Mouse (Mus musculus) stomach, postnatal 0 days (tissue): ENCODE measurements at regions not wholly inside any gene's neighbourhood (a gene's known extent, or its start where the extent isn't known, plus 50 kb on each side); places are given as distances from the start of the nearest gene placed in this dataset.

Source experiments
- ATAC-seq: fragments of 200-750 bp; cut with Nextera tagmentation; 2 replicates; pipeline ENCODE4 v1.8.0; 2017; ENCODE audit not compliant: low FRiP score, low TSS enrichment
- DNase-seq: peaks from one replicate; pipeline ENCODE4 v3.0.0-alpha.2; 2016; ENCODE audit warnings: low spot score
- H3K27ac ChIP-seq: fragments of 300-500 bp; sonication (generic); replicated peaks from 2 replicates; pipeline ENCODE4 v1.5.1; 2014; ENCODE audit warnings: mild to moderate bottlenecking, control low read depth
- H3K27me3 ChIP-seq: fragments of 300-500 bp; sonication (generic); 2 replicates; pipeline ENCODE4 v1.6.1; 2014; ENCODE audit warnings: low read length; ENCODE audit not compliant: control insufficient read depth, insufficient read depth
- H3K36me3 ChIP-seq: fragments of 300-500 bp; sonication (generic); 2 replicates; pipeline ENCODE4 v1.6.1; 2014; ENCODE audit warnings: low read length, mixed read lengths; ENCODE audit not compliant: control insufficient read depth, insufficient read depth
- H3K4me1 ChIP-seq: fragments of 300-500 bp; sonication (generic); replicated peaks from 2 replicates; pipeline ENCODE4 v1.6.1; 2014; ENCODE audit warnings: antibody characterized with exemption; ENCODE audit not compliant: control insufficient read depth, insufficient read depth
- H3K4me2 ChIP-seq: fragments of 300-500 bp; sonication (generic); replicated peaks from 2 replicates; pipeline ENCODE4 v1.6.1; 2014; ENCODE audit warnings: low read depth, mild to moderate bottlenecking, control low read depth, moderate library complexity
- H3K4me3 ChIP-seq: fragments of 300-500 bp; sonication (generic); 2 replicates; pipeline ENCODE4 v1.5.1; 2014; ENCODE audit warnings: low read depth, low read length, control low read depth
- H3K9ac ChIP-seq: fragments of 300-500 bp; sonication (generic); 2 replicates; pipeline ENCODE4 v1.6.1; 2014; ENCODE audit warnings: mild to moderate bottlenecking, low read length, control low read depth, mixed read lengths
- H3K9me3 ChIP-seq: fragments of 300-500 bp; sonication (generic); 2 replicates; pipeline ENCODE4 v1.6.1; 2016; ENCODE audit warnings: low read length; ENCODE audit not compliant: control insufficient read depth
- CTCF ChIP-seq: IDR thresholded peaks from 2 replicates; pipeline ENCODE4 v1.5.1; 2016; ENCODE audit warnings: antibody characterized with exemption, low read depth, mild to moderate bottlenecking, moderate library complexity
- EP300 ChIP-seq: optimal IDR thresholded peaks from 2 replicates; pipeline ENCODE3; 2016; ENCODE audit warnings: antibody characterized with exemption
- WGBS: fragments of 180-500 bp; shearing (Covaris S2); extraction: QIAGEN DNeasy Blood & Tissue Kit; methylation state at CpG from one replicate; pipeline ENCODE4 v1.1.7; 2014; 5-methylcytosine and 5-hydroxymethylcytosine counted together

DNA sequence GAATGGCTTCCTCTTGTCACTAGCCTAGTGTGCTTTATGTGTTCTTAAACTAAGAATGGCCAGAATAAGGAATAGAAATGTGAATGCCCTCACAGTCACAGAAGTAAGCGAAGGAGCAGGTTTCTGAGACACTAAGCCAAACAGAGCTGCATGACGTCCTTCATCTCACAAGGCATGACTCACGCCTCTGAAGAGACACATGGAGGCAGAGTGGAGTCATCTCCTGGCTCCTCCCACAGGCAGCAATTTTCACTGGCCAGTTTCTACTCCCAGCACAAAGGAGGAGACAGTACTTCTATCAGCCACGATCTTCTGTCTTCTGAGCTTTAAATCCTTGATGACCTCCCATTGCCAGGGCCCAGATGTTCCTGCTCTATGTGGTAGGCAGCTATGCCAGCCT lies 291.3 kb upstream of the Rnf32 start:
- H3K4me1 ChIP-seq = no peaks in the 10 kb centered on the region
- H3K4me3 ChIP-seq = no peak overlapping the region
- H3K9ac ChIP-seq = no peak overlapping the region
- WGBS = 32% methylated on average over 4 of the region's 4 CpGs
- ATAC-seq = peak; percentile 63; the same call in 1 of the 2 replicates
- H3K9me3 ChIP-seq = no peaks in the 10 kb centered on the region
- TF ChIP-seq CTCF (no peak), EP300 (no peak)
- no peak overlapping the region for H3K27ac ChIP-seq
- H3K27me3 ChIP-seq = no peaks in the 10 kb centered on the region
- no peaks in the 10 kb centered on the region for H3K36me3 ChIP-seq
- DNase-seq = no peak
- no peak overlapping the region for H3K4me2 ChIP-seq

- no peaks in the 10 kb centered on the region for H3K9me3 ChIP-seq
- H3K4me3 ChIP-seq = no peak overlapping the region
- ATAC-seq = no peak
- H3K36me3 ChIP-seq = no peaks in the 10 kb centered on the region
- DNase-seq = no peak
- H3K9ac ChIP-seq = no peak overlapping the region
- H3K27me3 ChIP-seq = no peaks in the 10 kb centered on the region
- H3K4me1 ChIP-seq = no peaks in the 10 kb centered on the region
- no peak overlapping the region for H3K27ac ChIP-seq
- TF ChIP-seq EP300 (no peak), CTCF (no peak)
- 38% methylated on average over 3 of the region's 3 CpGs for WGBS
- H3K4me2 ChIP-seq = no peak overlapping the region
Observed at GRCm38 (mm10) chr5:28903805-28904320, 291.9 kb upstream of the Rnf32 start.

- Histone ChIP-seq H3K9me3 (no peaks in the 10 kb centered on the region), H3K9ac (no peak overlapping the region), H3K36me3 (no peaks in the 10 kb centered on the region), H3K4me2 (no peak overlapping the region), H3K4me1 (no peaks in the 10 kb centered on the region), H3K27ac (no peak overlapping the region), H3K27me3 (no peaks in the 10 kb centered on the region), H3K4me3 (no peak overlapping the region)
- DNase-seq (no peak), ATAC-seq (no peak)
- TF ChIP-seq CTCF (no peak), EP300 (no peak)
- 46% methylated on average over 10 of the region's 10 CpGs for WGBS
Observed at GRCm38 (mm10) chr5:28892703-28893249, 303.0 kb upstream of the Rnf32 start.

DNA sequence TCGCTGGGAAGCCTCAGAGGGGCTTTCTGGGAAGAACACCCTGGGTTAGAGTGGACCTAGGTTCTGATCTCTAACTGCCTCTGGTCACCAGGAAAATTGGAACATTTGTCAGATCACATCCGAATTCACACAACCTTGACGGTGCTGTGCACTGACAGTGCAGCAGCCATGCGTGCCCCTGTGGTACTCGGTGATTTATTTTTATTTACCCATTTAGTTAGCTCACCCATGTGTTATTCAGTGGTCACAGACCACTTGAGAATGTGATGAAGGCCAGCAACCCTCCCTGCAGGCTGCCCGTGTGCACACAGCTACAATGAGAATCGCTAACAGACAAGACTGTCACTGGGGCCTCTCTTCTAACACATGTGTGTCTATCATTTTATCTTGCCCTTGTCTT lies 303.8 kb upstream of the Rnf32 start:
- no peaks in the 10 kb centered on the region for H3K36me3 ChIP-seq
- H3K27ac ChIP-seq = no peak overlapping the region
- H3K4me2 ChIP-seq = no peak overlapping the region
- 76% methylated on average over 7 of the region's 7 CpGs for WGBS
- no peaks in the 10 kb centered on the region for H3K27me3 ChIP-seq
- DNase-seq = no peak
- H3K9me3 ChIP-seq = no peaks in the 10 kb centered on the region
- H3K9ac ChIP-seq = no peak overlapping the region
- TF ChIP-seq CTCF (no peak), EP300 (no peak)
- ATAC-seq = no peak
- H3K4me3 ChIP-seq = no peak overlapping the region
- no peaks in the 10 kb centered on the region for H3K4me1 ChIP-seq

DNA sequence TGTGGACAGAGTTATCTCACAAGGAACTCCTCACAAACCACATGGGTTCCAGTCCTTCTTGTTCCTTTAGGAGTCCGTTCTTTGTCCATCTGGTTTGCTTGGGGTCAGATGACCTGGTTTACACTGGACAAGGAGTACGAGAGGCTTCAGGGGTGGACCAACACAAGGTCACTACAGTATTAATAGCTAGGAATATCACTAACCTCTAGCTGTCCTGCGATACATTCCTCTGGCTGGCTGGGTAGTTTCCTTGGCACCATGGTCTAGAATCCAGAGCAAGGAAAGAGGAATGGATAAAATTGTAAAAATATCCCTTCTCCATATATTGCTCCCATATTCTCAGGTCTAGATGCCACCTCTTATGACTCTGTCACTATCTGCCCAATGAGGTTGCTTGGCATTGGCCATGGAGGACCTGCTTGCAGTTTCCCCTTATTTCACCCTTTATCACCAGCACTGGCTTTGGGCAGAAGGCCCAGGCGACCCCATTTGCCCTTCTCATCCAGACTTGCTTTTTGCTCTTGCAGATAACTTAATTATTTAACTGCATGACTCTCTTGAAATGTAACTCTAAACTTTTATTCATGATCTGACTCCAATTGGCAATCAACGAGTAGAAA lies 310.9 kb upstream of the Rnf32 start:
- Histone ChIP-seq H3K36me3 (no peaks in the 10 kb centered on the region), H3K27me3 (no peaks in the 10 kb centered on the region), H3K4me3 (no peak overlapping the region), H3K9ac (no peak overlapping the region), H3K4me2 (no peak overlapping the region), H3K4me1 (no peaks in the 10 kb centered on the region), H3K27ac (no peak overlapping the region), H3K9me3 (no peaks in the 10 kb centered on the region)
- DNase-seq (no peak), ATAC-seq (no peak)
- TF ChIP-seq EP300 = no peak
- TF ChIP-seq CTCF = no peak
- 77% methylated on average over 5 of the region's 5 CpGs for WGBS

DNA sequence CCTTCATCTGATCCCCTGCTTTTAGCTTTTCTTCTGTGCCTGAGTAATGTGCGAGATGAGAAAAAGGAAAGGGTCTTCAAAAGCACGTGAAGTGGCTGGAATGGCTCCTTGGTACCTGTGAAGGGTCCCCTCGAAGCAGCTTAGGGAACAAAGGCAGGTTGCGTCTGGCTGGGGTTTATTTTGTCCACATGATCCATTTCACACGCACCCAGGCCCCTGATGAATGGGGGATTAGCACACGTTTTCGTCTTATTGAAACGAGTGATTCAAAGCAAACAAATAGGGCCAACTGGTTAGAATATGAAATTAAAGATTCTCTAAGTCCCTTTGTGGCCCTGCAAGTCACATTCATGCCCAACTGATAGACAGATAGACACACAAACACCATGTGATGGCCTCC lies 319.6 kb upstream of the Rnf32 start:
- H3K36me3 ChIP-seq = no peaks in the 10 kb centered on the region
- H3K9me3 ChIP-seq = no peaks in the 10 kb centered on the region
- H3K27me3 ChIP-seq = no peaks in the 10 kb centered on the region
- H3K9ac ChIP-seq = no peak overlapping the region
- H3K4me3 ChIP-seq = no peak overlapping the region
- TF ChIP-seq CTCF (no peak), EP300 (no peak)
- H3K4me1 ChIP-seq = no peaks in the 10 kb centered on the region
- H3K27ac ChIP-seq = no peak overlapping the region
- WGBS = 57% methylated on average over 8 of the region's 8 CpGs
- ATAC-seq (no peak), DNase-seq (no peak)
- H3K4me2 ChIP-seq = no peak overlapping the region
